Mouse (Mus musculus) erythroblast, adult 5-6 weeks (primary cell): ENCODE data around the gene Gm7982. TPM values are rescaled to one million over a fixed set of nuclear protein-coding genes. Genes with fewer than 3 reads are reported as not detected.
"Not testable (repeated sequence)": the region's sequence is repeated elsewhere in the genome, so short reads cannot be mapped to it uniquely, and the experiment has no call there.

ENCODE experiments used
- ATAC-seq: replicated peaks from 2 replicates; pipeline ENCODE4 v1.8.0; 2016; ENCODE audit warnings: moderate number of reproducible peaks, mild to moderate bottlenecking, moderate TSS enrichment, inconsistent platforms; ENCODE audit not compliant: poor library complexity, low FRiP score, severe bottlenecking
- total RNA-seq, 2 experiments: library from RNA; stranded (forward) in 1 of 2; stranded (reverse) in 1 of 2; fragments of 150-400 nt in 1 of 2; fragments of 200-764, 138-1000 nt in 1 of 2; gene quantifications; 2 replicates each; pipeline versions ENCODE4 v1.2.3 to v1.2.4; 2015 to 2017; ENCODE audit warnings: low replicate concordance in 2 of 2

Gene Gm7982
- total RNA-seq (2015; ENCODE audit: low replicate concordance): not detected in 2 replicates
- total RNA-seq (2017; ENCODE audit: low replicate concordance): not detected in 2 replicates

DNA sequence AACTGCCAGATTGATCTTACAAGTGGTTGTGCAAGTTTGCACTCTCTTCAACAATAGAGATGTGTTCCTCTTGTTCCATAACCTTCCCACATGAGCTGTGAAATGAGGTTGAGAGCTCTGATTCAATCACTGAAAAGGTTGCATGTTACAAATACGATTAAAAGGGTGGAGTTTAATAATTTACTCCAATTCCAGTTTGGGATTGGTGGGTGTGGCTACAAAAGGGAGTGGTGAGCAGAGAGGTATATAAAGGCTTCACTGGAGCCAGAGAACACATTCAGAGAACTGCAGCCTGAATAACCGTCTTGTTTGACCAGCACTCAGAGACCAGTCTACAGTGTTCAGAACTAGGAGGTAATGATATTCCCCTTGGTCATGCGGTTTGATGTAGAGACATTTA is at the start of gene Gm7982:
Gene Gm7982 (plus strand): TSS at position 301 of the 400 bp plus-strand sequence.
- ATAC-seq: not testable (repeated sequence)

DNA sequence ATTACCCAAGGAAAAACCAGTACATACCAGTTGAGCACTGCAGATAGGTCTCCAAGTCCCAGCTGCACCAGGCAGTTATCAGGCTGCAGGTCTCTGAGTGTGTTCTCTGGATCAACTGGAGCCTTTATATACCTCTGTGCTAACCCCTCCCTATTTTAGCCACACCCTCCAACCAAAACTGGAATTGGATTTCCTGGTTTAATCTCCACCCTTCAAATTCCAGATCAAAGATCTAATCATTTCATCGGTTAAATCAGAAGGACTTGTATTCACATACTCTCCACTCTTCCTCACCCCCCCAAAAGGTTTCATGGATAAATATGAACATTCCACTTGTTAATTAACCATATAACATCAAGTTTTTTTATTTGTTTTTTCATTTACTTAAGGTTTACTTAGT is 5.7 kb upstream of the Gm7982 start, which contains the start of gene Gm7978:
Gene Gm7978 (minus strand): TSS at position 101 of the 400 bp plus-strand sequence.
- not testable (repeated sequence) for ATAC-seq

DNA sequence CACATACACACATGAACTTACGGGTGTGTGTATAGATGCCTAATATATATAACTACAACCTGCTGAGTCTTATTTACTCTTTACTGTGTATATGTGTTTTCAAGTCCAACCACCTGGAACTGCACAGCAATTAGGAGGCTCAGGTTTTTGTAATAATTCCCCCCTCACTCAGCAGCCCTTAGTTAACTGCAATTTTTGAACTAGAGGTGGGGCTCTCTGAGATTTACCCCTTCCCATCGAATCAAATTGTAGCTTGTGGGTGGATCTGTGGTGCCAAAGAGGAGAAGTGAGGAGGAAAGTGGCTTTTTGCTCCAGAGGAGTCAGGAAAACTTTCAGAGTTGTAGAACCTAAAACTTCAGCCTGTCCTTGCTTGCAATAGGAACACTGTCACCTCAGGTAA is 33.9 kb downstream of the Gm7982 start, which contains the start of gene E330014E10Rik:
Gene E330014E10Rik (plus strand): TSS at position 301 of the 400 bp plus-strand sequence.
- not testable (repeated sequence) for ATAC-seq

Other genes with a start within 250 kb of the Gm7982 start
- gene Gm3286, start 231.3 kb upstream of the Gm7982 start, total RNA-seq (2015; ENCODE audit: low replicate concordance): not detected in 2 replicates
- 1.4 TPM in 1 of 2 replicates, not detected in the other for gene Gm3286, start 231.3 kb upstream of the Gm7982 start, total RNA-seq (2017; ENCODE audit: low replicate concordance)
- not detected in 2 replicates for gene Gm7971, start 147.1 kb upstream of the Gm7982 start, total RNA-seq (2015; ENCODE audit: low replicate concordance)
- gene Gm7971, start 147.1 kb upstream of the Gm7982 start, total RNA-seq (2017; ENCODE audit: low replicate concordance): not detected in 2 replicates
- gene Gm7978, start 5.8 kb upstream of the Gm7982 start, total RNA-seq (2015; ENCODE audit: low replicate concordance): not detected in 2 replicates
- not detected in 2 replicates for gene Gm7978, start 5.8 kb upstream of the Gm7982 start, total RNA-seq (2017; ENCODE audit: low replicate concordance)
- not detected in 2 replicates for gene E330014E10Rik, start 34.0 kb downstream of the Gm7982 start, total RNA-seq (2015; ENCODE audit: low replicate concordance)
- not detected in 2 replicates for gene E330014E10Rik, start 34.0 kb downstream of the Gm7982 start, total RNA-seq (2017; ENCODE audit: low replicate concordance)
- gene Cxcl13, start 214.9 kb downstream of the Gm7982 start, total RNA-seq (2015; ENCODE audit: low replicate concordance): not detected in 2 replicates
- gene Cxcl13, start 214.9 kb downstream of the Gm7982 start, total RNA-seq (2017; ENCODE audit: low replicate concordance): not detected in 2 replicates